Mouse (Mus musculus) olfactory bulb, adult 2 months (tissue): ENCODE results near the gene Dgkk.
"Not testable (repeated sequence)": the region's sequence is repeated elsewhere in the genome, so short reads cannot be mapped to it uniquely, and the experiment has no call there.

Experiments
- CTCF ChIP-seq: fragments of 200-500 bp; IDR thresholded peaks from 2 replicates; pipeline ENCODE4 v1.5.1; 2012; ENCODE audit warnings: low read depth, mild to moderate bottlenecking, low read length, moderate library complexity; ENCODE audit not compliant: insufficient read depth
- POLR2A ChIP-seq: fragments of 200-500 bp; IDR thresholded peaks from 2 replicates; pipeline ENCODE4 v1.6.1; 2012; ENCODE audit warnings: mild to moderate bottlenecking, low read depth, low read length, moderate library complexity; ENCODE audit not compliant: insufficient read depth

DNA sequence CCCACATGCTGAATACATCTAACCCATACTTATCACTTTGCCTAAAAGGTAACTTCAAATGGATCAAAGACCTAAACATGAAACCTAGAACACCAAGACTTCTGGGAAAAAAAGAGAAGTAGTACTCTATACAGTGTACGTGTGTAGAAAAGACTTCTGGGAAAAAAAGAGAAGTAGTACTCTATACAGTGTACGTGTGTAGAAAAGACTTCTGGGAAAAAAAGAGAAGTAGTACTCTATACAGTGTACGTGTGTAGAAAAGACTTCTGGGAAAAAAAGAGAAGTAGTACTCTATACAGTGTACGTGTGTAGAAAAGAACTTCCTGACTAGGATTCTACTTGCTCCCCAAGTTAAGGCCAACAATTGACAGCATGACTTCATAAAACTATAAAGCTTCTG lies 204.8 kb downstream of the Dgkk start:
- not testable (repeated sequence) for TF ChIP-seq CTCF, POLR2A
